Mouse (Mus musculus) embryonic facial prominence, embryonic 10.5 days (tissue): ENCODE measurements around the gene Nepro. TPM values are rescaled to one million over a fixed set of nuclear protein-coding genes. Genes with fewer than 3 reads are reported as not detected.

Source experiments
- DNase-seq: peaks from one replicate; pipeline ENCODE4 v3.0.0-alpha.2; 2017; ENCODE audit warnings: low spot score
- H3K27ac ChIP-seq: fragments of 300-500 bp; sonication (generic); replicated peaks from 2 replicates; pipeline ENCODE4 v1.5.1; 2016; ENCODE audit warnings: mild to moderate bottlenecking
- H3K27me3 ChIP-seq: fragments of 300-500 bp; sonication (generic); replicated peaks from 2 replicates; pipeline ENCODE4 v1.6.1; 2016; ENCODE audit warnings: low read depth, mild to moderate bottlenecking; ENCODE audit not compliant: poor library complexity, severe bottlenecking
- H3K36me3 ChIP-seq: fragments of 300-500 bp; sonication (generic); replicated peaks from 2 replicates; pipeline ENCODE4 v1.6.1; 2016; ENCODE audit warnings: mild to moderate bottlenecking, moderate library complexity
- H3K4me1 ChIP-seq: fragments of 300-500 bp; sonication (generic); 2 replicates; pipeline ENCODE4 v1.6.1; 2016
- H3K4me3 ChIP-seq: fragments of 300-500 bp; sonication (generic); 2 replicates; pipeline ENCODE4 v1.5.1; 2016; ENCODE audit warnings: mild to moderate bottlenecking, moderate library complexity
- H3K9me3 ChIP-seq: fragments of 300-500 bp; sonication (generic); 2 replicates; pipeline ENCODE4 v1.6.1; 2016; ENCODE audit warnings: mild to moderate bottlenecking
- WGBS: fragments of 180-500 bp; shearing (Covaris S2); methylation state at CpG from one replicate; pipeline ENCODE4 v1.1.7; 2016; 5-methylcytosine and 5-hydroxymethylcytosine counted together
- polyA plus RNA-seq: library from polyadenylated mRNA; unstranded; fragments of >200 nt; fragmentation: Nextera tagmentation; extraction: Ambion mirVana; gene quantifications from 2 replicates; pipeline ENCODE4 v1.2.1, GENCODE M21; 2016

Nepro gene
- polyA plus RNA-seq, 1 experiment from 2014 or later = 13.4 TPM

DNA sequence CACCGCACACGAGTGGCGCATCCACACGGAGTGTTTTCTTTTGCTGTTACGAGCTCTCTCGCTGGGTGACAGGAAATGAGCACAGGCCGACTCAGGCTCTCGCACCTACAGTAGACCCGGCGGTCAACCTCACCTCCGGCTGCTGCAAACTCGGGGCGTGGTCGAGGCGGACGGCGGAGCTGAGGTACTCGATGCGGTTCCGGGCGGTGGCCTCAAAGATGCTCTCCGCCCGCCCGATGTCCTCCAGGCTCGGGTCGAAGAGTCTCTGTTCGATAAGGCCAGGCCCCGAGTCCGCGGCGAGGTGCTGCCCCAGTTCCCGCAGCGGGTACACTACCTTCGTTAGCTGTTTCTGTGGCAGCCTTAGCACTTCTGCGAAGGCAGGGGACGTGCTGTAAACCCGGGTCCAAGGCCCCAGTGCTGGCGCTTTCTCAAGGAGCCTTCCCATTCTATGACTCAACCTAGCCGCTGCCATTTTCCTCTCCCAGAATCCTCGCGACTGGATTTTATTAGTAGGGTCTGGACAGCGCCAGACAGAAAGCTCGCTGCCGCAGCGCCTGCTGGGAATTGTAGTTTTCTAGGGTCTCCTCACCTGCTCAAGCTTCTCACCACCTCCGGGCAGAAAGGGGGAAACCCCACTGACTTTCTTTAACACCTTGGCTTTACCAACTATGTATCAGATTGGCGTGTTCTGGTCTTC is 21.9 kb downstream of the Nepro start, which contains the start of gene Gtpbp8:
Gtpbp8 (minus strand) TSS at position 498 of the 697 bp plus-strand sequence.
- peak; percentile 85 for DNase-seq
- H3K4me1 ChIP-seq = peaks cover 18% of the 10 kb centered on the region
- H3K9me3 ChIP-seq = no peaks in the 10 kb centered on the region
- H3K36me3 ChIP-seq = peaks cover 18% of the 10 kb centered on the region
- H3K4me3 ChIP-seq = peak within 1 kb of the TSS; percentile 90
- under 1% methylated on average over 47 of the region's 47 CpGs for WGBS
- peak within 1 kb of the TSS; percentile 96 for H3K27ac ChIP-seq
- H3K27me3 ChIP-seq = no peaks in the 10 kb centered on the region

- 63% methylated on average over 3 of the region's 3 CpGs for WGBS
- DNase-seq = no peak
- Histone ChIP-seq H3K27ac (no peak overlapping the region), H3K4me1 (peaks cover 18% of the 10 kb centered on the region), H3K27me3 (no peaks in the 10 kb centered on the region), H3K9me3 (no peaks in the 10 kb centered on the region), H3K36me3 (peaks cover 3% of the 10 kb centered on the region; the same call in 1 of the 2 replicates), H3K4me3 (no peak overlapping the region)
Observed at GRCm38 (mm10) chr16:44748007-44748406, 23.9 kb downstream of the Nepro start.

- H3K27me3 ChIP-seq = no peaks in the 10 kb centered on the region
- no peak for DNase-seq
- no peaks in the 10 kb centered on the region for H3K36me3 ChIP-seq
- no peaks in the 10 kb centered on the region for H3K9me3 ChIP-seq
- H3K4me1 ChIP-seq = no peaks in the 10 kb centered on the region
- H3K4me3 ChIP-seq = no peak overlapping the region
- no peak overlapping the region for H3K27ac ChIP-seq
- 93% methylated on average over 8 of the region's 8 CpGs for WGBS
Observed at GRCm38 (mm10) chr16:44757700-44758099, 33.6 kb downstream of the Nepro start.

DNA sequence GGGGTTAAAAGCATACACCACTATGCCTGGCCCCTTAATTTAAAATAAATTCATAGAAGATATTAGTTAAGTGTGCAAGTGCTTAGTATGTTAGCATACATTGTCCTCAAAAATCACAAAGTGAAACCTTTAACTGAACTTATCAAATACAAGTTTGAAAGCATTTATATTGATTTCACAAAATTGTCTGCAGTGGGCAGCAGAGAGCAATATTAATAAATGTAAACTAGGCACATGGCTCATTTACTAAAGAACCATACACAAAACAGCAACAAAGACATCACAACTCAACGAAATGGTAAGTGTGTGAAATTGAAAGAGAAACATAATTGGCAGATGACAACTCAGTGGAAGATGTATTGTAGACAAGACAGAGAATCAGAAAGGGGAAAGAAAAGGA is 37.7 kb downstream of the Nepro start:
- Histone ChIP-seq H3K36me3 (no peaks in the 10 kb centered on the region), H3K27ac (no peak overlapping the region), H3K4me3 (no peak overlapping the region), H3K9me3 (no peaks in the 10 kb centered on the region), H3K27me3 (no peaks in the 10 kb centered on the region), H3K4me1 (no peaks in the 10 kb centered on the region)
- DNase-seq = no peak
- whole genome bisulfite sequencing = 79% methylated on average over 1 of the region's 1 CpGs

GRCm38 (mm10) chr16:44765555-44766319 is 41.6 kb downstream of the Nepro start, which contains the start of gene Cd200r1:
Gene Cd200r1 (plus strand): TSS chr16:44765736.
- WGBS = 83% methylated on average over 22 of the region's 22 CpGs

DNA sequence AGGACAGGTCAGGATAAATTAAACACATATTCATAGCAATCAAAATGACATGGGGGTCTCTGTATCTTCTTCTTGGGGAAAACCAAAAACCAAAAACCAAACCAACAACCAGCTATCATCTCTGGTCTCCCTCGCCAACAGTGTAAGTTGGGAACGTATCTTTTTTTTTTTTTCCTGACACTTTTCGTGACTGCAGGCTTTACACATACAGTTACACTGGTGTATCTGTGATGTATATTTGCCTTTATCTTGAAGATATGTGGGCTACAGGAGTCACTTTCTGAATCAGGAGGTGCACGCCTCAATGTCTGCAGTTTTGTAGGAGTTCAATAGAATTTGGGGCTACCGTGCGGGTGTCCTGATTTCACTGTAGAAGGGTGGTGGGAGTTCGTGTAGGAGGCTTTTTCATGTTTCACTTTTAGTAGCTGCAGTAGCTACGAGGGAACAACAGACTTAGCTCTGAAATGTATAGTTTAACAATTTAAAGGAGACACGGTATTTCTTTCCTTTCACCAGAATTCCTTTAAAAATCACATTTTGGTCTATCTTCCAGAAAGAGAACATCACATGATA is 42.3 kb downstream of the Nepro start:
- Histone ChIP-seq H3K4me3 (no peak overlapping the region), H3K4me1 (no peaks in the 10 kb centered on the region), H3K36me3 (no peaks in the 10 kb centered on the region), H3K27me3 (no peaks in the 10 kb centered on the region), H3K9me3 (no peaks in the 10 kb centered on the region), H3K27ac (no peak overlapping the region)
- DNase-seq = no peak
- 89% methylated on average over 9 of the region's 9 CpGs for WGBS

More at GRCm38 (mm10) chr16:44765555-44766319, 41.6 kb downstream of the Nepro start, which contains the start of gene Cd200r1:
- Histone ChIP-seq H3K4me1 (no peaks in the 10 kb centered on the region), H3K9me3 (no peaks in the 10 kb centered on the region), H3K4me3 (no peak within 1 kb of the TSS), H3K36me3 (no peaks in the 10 kb centered on the region), H3K27ac (no peak within 1 kb of the TSS), H3K27me3 (no peaks in the 10 kb centered on the region)
- DNase-seq = no peak

GRCm38 (mm10) chr16:44767506-44767905 is 43.4 kb downstream of the Nepro start:
- Histone ChIP-seq H3K4me3 (no peak overlapping the region), H3K27ac (no peak overlapping the region), H3K27me3 (no peaks in the 10 kb centered on the region), H3K36me3 (no peaks in the 10 kb centered on the region), H3K9me3 (no peaks in the 10 kb centered on the region), H3K4me1 (no peaks in the 10 kb centered on the region)
- WGBS = 90% methylated on average over 7 of the region's 7 CpGs
- DNase-seq = no peak

GRCm38 (mm10) chr16:44767967-44768366 is 43.9 kb downstream of the Nepro start:
- Histone ChIP-seq H3K4me1 (no peaks in the 10 kb centered on the region), H3K4me3 (no peak overlapping the region), H3K36me3 (no peaks in the 10 kb centered on the region), H3K27ac (no peak overlapping the region), H3K9me3 (no peaks in the 10 kb centered on the region), H3K27me3 (no peaks in the 10 kb centered on the region)
- 60% methylated on average over 2 of the region's 2 CpGs for WGBS
- no peak for DNase-seq

DNA sequence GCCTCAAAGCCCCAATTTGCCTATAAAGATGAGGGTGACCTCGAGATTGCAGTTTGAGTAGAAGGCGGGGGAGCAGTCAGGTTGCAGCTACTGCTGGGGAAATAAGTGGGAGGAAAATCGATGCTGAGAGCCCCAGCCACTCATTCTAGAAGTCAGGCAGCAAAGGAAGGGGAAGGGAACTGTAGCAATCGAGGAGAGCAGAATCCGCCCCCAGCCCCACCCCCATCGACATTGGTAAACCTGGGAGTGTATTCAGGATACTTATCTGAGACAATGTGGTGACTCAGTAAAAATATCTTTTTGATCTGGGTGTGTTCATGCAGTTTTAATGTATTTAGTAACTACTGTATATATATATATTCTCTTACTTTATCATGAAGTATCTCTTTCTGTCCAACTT is 48.5 kb downstream of the Nepro start:
- no peaks in the 10 kb centered on the region for H3K36me3 ChIP-seq
- no peaks in the 10 kb centered on the region for H3K9me3 ChIP-seq
- 82% methylated on average over 6 of the region's 6 CpGs for WGBS
- no peaks in the 10 kb centered on the region for H3K27me3 ChIP-seq
- H3K27ac ChIP-seq = no peak overlapping the region
- H3K4me1 ChIP-seq = no peaks in the 10 kb centered on the region
- H3K4me3 ChIP-seq = no peak overlapping the region
- DNase-seq = no peak

DNA sequence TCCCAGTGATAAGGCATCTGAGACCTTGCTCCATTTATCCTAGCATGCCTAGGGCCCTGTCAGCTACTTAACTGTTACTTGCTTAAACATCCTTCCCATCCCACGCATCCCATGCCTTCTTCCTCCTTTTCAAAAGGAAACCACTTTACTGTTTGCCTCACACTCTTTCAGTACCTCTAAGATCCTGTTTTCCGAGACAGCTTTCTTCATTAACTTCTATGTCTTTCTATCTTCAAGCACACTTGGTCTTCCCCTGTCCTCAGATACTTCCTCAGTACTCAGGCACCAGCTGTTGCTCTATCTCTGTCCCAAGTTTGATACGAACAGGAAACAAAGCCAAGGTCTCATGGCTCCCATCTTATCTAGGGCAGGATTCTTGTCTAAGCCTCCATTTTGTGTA is 49.6 kb downstream of the Nepro start:
- Histone ChIP-seq H3K9me3 (no peaks in the 10 kb centered on the region), H3K27ac (no peak overlapping the region), H3K4me3 (no peak overlapping the region), H3K4me1 (no peaks in the 10 kb centered on the region), H3K36me3 (no peaks in the 10 kb centered on the region), H3K27me3 (no peaks in the 10 kb centered on the region)
- no peak for DNase-seq
- WGBS = 84% methylated on average over 3 of the region's 3 CpGs

- Histone ChIP-seq H3K36me3 (no peaks in the 10 kb centered on the region), H3K9me3 (no peaks in the 10 kb centered on the region), H3K4me1 (no peaks in the 10 kb centered on the region)
Observed at GRCm38 (mm10) chr16:44774201-44774600, 50.1 kb downstream of the Nepro start.

DNA sequence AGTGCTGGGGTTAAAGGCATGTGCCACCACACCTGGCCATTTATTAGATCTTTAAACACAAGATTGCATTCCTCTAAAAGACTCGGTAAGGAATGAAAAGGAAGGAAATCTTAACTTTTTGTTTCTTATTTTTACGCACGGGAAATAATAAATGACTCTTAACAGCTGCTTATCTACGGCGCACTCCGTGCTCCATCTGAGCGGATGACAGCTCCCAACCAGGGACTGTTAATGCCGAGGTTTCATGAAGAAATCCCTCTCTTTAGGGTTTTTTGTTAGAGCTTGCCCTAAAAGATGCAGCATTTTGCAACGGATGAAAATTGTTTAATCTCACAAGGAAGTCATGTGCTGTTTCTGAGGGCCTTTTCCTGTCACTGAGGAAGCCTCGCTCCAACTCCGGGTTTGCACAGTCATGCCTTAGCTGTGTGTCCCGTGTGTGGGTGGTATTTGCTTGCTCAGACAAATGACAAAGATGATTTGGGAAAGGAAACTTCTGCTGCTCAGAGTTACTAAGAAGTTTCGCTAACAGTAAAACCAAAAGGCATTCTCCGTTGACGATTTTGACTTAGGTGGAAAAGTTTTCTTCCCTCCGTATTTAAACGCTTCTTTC is 54.5 kb downstream of the Nepro start:
- Histone ChIP-seq H3K27ac (no peak overlapping the region), H3K9me3 (no peaks in the 10 kb centered on the region), H3K36me3 (no peaks in the 10 kb centered on the region), H3K4me3 (no peak overlapping the region), H3K4me1 (no peaks in the 10 kb centered on the region), H3K27me3 (no peaks in the 10 kb centered on the region)
- 88% methylated on average over 17 of the region's 17 CpGs for WGBS
- DNase-seq = no peak

More at GRCm38 (mm10) chr16:44774201-44774600, 50.1 kb downstream of the Nepro start:
- Histone ChIP-seq H3K27me3 (no peaks in the 10 kb centered on the region), H3K27ac (no peak overlapping the region), H3K4me3 (no peak overlapping the region)
- no peak for DNase-seq
- 88% methylated on average over 6 of the region's 6 CpGs for WGBS
